Mouse (Mus musculus) CD4-positive, CD25-positive, alpha-beta regulatory T cell (primary cell): ENCODE measurements around the gene Myo5c. TPM values are rescaled to one million over a fixed set of nuclear protein-coding genes. Genes with fewer than 3 reads are reported as not detected.

Experiments
- polyA plus RNA-seq: library from polyadenylated mRNA; unstranded; fragments of 100-300 nt; shearing (Covaris generic); gene quantifications from one replicate; pipeline ENCODE4 v1.2.1, GENCODE M21; 2017

Myo5c gene
- 0.74 TPM for polyA plus RNA-seq

GRCm38 (mm10) chr9:75231841-75232746, at the start of gene Myo5c:
TSS of gene Myo5c (plus strand) at chr9:75232020.

GRCm38 (mm10) chr9:75306126-75306898, 74.5 kb downstream of the Myo5c start, which contains the start of gene Gnb5:
TSS of gene Gnb5 (plus strand) at chr9:75306288.

GRCm38 (mm10) chr9:75347458-75347857, 115.6 kb downstream of the Myo5c start, which contains the start of gene Bcl2l10:
TSS of gene Bcl2l10 (plus strand) at chr9:75347758.

Other genes starting within 250 kb of the Myo5c start
- gene Arpp19, start 194.4 kb upstream of the Myo5c start, polyA plus RNA-seq: 311 TPM
- 16.0 TPM for gene Myo5a, start 161.0 kb upstream of the Myo5c start, polyA plus RNA-seq
- 9.2 TPM for gene Gnb5, start 74.3 kb downstream of the Myo5c start, polyA plus RNA-seq
- gene Bcl2l10, start 115.7 kb downstream of the Myo5c start, polyA plus RNA-seq: not detected
- 53.0 TPM for gene Mapk6, start 178.0 kb downstream of the Myo5c start, polyA plus RNA-seq
- 26.0 TPM for gene Leo1, start 209.5 kb downstream of the Myo5c start, polyA plus RNA-seq